Mouse (Mus musculus) limb, embryonic 14.5 days (tissue): Measurements from ENCODE around the gene Ccdc136. TPM values are rescaled to one million over a fixed set of nuclear protein-coding genes. Genes with fewer than 3 reads are reported as not detected.

Experiments used
- ATAC-seq: fragments of 200-750 bp; cut with Nextera tagmentation; 2 replicates; pipeline ENCODE4 v1.8.0; 2017; ENCODE audit warnings: low read depth, moderate number of reproducible peaks, moderate TSS enrichment; ENCODE audit not compliant: low FRiP score
- DNase-seq: peaks from one replicate; pipeline ENCODE4 v3.0.0-alpha.2; 2015; ENCODE audit warnings: low spot score
- H3K27ac ChIP-seq: fragments of 300-500 bp; sonication (generic); replicated peaks from 2 replicates; pipeline ENCODE4 v1.5.1; 2014; ENCODE audit warnings: low read depth, mild to moderate bottlenecking, low read length, moderate library complexity, mixed read lengths
- H3K27me3 ChIP-seq: fragments of 300-500 bp; sonication (generic); 2 replicates; pipeline ENCODE4 v1.6.1; 2014; ENCODE audit warnings: low read length, mixed read lengths; ENCODE audit not compliant: control insufficient read depth, insufficient read depth
- H3K36me3 ChIP-seq: fragments of 300-500 bp; sonication (generic); 2 replicates; pipeline ENCODE4 v1.6.1; 2014; ENCODE audit warnings: mild to moderate bottlenecking, low read length, moderate library complexity, mixed read lengths; ENCODE audit not compliant: control insufficient read depth, insufficient read depth
- H3K4me1 ChIP-seq: fragments of 300-500 bp; sonication (generic); 2 replicates; pipeline ENCODE4 v1.6.1; 2014; ENCODE audit warnings: antibody characterized with exemption, low read length, mixed read lengths; ENCODE audit not compliant: control insufficient read depth, insufficient read depth
- H3K4me2 ChIP-seq: fragments of 300-500 bp; sonication (generic); replicated peaks from 2 replicates; pipeline ENCODE4 v1.6.1; 2014; ENCODE audit warnings: low read depth, mild to moderate bottlenecking, low read length, moderate library complexity; ENCODE audit not compliant: severe bottlenecking
- H3K4me3 ChIP-seq: fragments of 300-500 bp; sonication (generic); replicated peaks from 2 replicates; pipeline ENCODE4 v1.5.1; 2014; ENCODE audit warnings: low read length
- H3K9ac ChIP-seq: fragments of 300-500 bp; sonication (generic); 2 replicates; pipeline ENCODE4 v1.6.1; 2014; ENCODE audit warnings: mild to moderate bottlenecking, low read depth, low read length, moderate library complexity; ENCODE audit not compliant: severe bottlenecking
- H3K9me3 ChIP-seq: fragments of 300-500 bp; sonication (generic); 2 replicates; pipeline ENCODE4 v1.6.1; 2016; ENCODE audit warnings: low read length; ENCODE audit not compliant: control insufficient read depth
- POLR2A ChIP-seq: fragments of 200-500 bp; IDR thresholded peaks from 2 replicates; pipeline ENCODE4 v1.8.0; 2012; ENCODE audit warnings: inconsistent platforms, mild to moderate bottlenecking, moderate library complexity, borderline replicate concordance; ENCODE audit not compliant: insufficient read depth, insufficient read length; ENCODE audit errors: extremely low read depth
- WGBS: fragments of 180-500 bp; shearing (Covaris S2); extraction: QIAGEN DNeasy Blood & Tissue Kit; methylation state at CpG from one replicate; pipeline ENCODE4 v1.1.7; 2014; 5-methylcytosine and 5-hydroxymethylcytosine counted together
- polyA plus RNA-seq, 2 experiments: library from polyadenylated mRNA; depleted of rRNA in 1 of 2; stranded (reverse) in 1 of 2; unstranded in 1 of 2; fragments of >200 nt; fragmentation: Nextera tagmentation in 1 of 2; extraction: Ambion mirVana in 1 of 2; gene quantifications; 2 replicates each; pipeline versions ENCODE4 v1.2.1 to v1.2.3; 2012 to 2014

Ccdc136 gene
- polyA plus RNA-seq, 2 experiments = 26.0 to 26.2 TPM

- peak overlapping the region; percentile 59 for H3K4me3 ChIP-seq
- peaks cover 42% of the 10 kb centered on the region for H3K4me1 ChIP-seq
- H3K9ac ChIP-seq = peak overlapping the region; percentile 53
- peak overlapping the region; percentile 83 for H3K27ac ChIP-seq
- peaks cover 33% of the 10 kb centered on the region for H3K36me3 ChIP-seq
- DNase-seq (peak; percentile 66), ATAC-seq (peak; percentile 16; the same call in 1 of the 2 replicates)
- H3K9me3 ChIP-seq = no peaks in the 10 kb centered on the region
- H3K4me2 ChIP-seq = peak overlapping the region; percentile 63
- WGBS = 16% methylated on average over 11 of the region's 11 CpGs
- H3K27me3 ChIP-seq = no peaks in the 10 kb centered on the region
- no peak for TF ChIP-seq POLR2A
These were observed 40.4 kb downstream of the Ccdc136 start for GRCm38 (mm10) chr6:29436461-29436934.

GRCm38 (mm10) chr6:29439251-29439650 lies 43.1 kb downstream of the Ccdc136 start:
- Histone ChIP-seq H3K36me3 (peaks cover 60% of the 10 kb centered on the region), H3K4me2 (no peak overlapping the region), H3K4me1 (peaks cover 28% of the 10 kb centered on the region), H3K9me3 (no peaks in the 10 kb centered on the region), H3K27ac (no peak overlapping the region), H3K4me3 (no peak overlapping the region), H3K27me3 (no peaks in the 10 kb centered on the region), H3K9ac (no peak overlapping the region)
- WGBS = 81% methylated on average over 4 of the region's 4 CpGs
- TF ChIP-seq POLR2A = no peak
- peak; percentile 40 for DNase-seq
- no peak for ATAC-seq

- H3K9me3 ChIP-seq = no peaks in the 10 kb centered on the region
- DNase-seq (no peak), ATAC-seq (no peak)
- H3K27me3 ChIP-seq = no peaks in the 10 kb centered on the region
- no peak overlapping the region for H3K4me2 ChIP-seq
- TF ChIP-seq POLR2A = no peak
- H3K4me3 ChIP-seq = no peak overlapping the region
- H3K27ac ChIP-seq = no peak overlapping the region
- no peak overlapping the region for H3K9ac ChIP-seq
- peaks cover 23% of the 10 kb centered on the region for H3K4me1 ChIP-seq
- peaks cover 62% of the 10 kb centered on the region for H3K36me3 ChIP-seq
- WGBS = 92% methylated on average over 6 of the region's 6 CpGs
These were observed 43.7 kb downstream of the Ccdc136 start for GRCm38 (mm10) chr6:29439789-29440188.

- Histone ChIP-seq H3K9me3 (no peaks in the 10 kb centered on the region), H3K27me3 (no peaks in the 10 kb centered on the region), H3K4me3 (no peak overlapping the region), H3K9ac (no peak overlapping the region), H3K4me2 (no peak overlapping the region), H3K36me3 (peaks cover 90% of the 10 kb centered on the region), H3K27ac (no peak overlapping the region), H3K4me1 (no peaks in the 10 kb centered on the region)
- ATAC-seq = no peak
- no peak for TF ChIP-seq POLR2A
- WGBS = 75% methylated on average over 11 of the region's 11 CpGs
- DNase-seq = no peak
These were observed 48.7 kb downstream of the Ccdc136 start for GRCm38 (mm10) chr6:29444773-29445172.

GRCm38 (mm10) chr6:29445354-29445753 lies 49.2 kb downstream of the Ccdc136 start:
- DNase-seq = no peak
- no peak for ATAC-seq
- Histone ChIP-seq H3K4me2 (no peak overlapping the region), H3K4me3 (no peak overlapping the region), H3K9me3 (no peaks in the 10 kb centered on the region), H3K27ac (no peak overlapping the region), H3K27me3 (no peaks in the 10 kb centered on the region), H3K4me1 (no peaks in the 10 kb centered on the region), H3K36me3 (peaks cover 90% of the 10 kb centered on the region), H3K9ac (no peak overlapping the region)
- TF ChIP-seq POLR2A = no peak
- WGBS = 97% methylated on average over 7 of the region's 7 CpGs

GRCm38 (mm10) chr6:29449858-29450257 lies 53.7 kb downstream of the Ccdc136 start:
- H3K36me3 ChIP-seq = peaks cover 92% of the 10 kb centered on the region

More at GRCm38 (mm10) chr6:29449858-29450257, 53.7 kb downstream of the Ccdc136 start:
- no peak overlapping the region for H3K27ac ChIP-seq
- H3K9ac ChIP-seq = no peak overlapping the region
- TF ChIP-seq POLR2A = no peak
- H3K4me1 ChIP-seq = no peaks in the 10 kb centered on the region
- H3K4me3 ChIP-seq = no peak overlapping the region
- no peaks in the 10 kb centered on the region for H3K9me3 ChIP-seq
- 32% methylated on average over 4 of the region's 4 CpGs for WGBS
- no peaks in the 10 kb centered on the region for H3K27me3 ChIP-seq
- H3K4me2 ChIP-seq = no peak overlapping the region
- ATAC-seq (no peak), DNase-seq (no peak)
